Mouse (Mus musculus): ENCODE data around the gene Dock2. TPM values are rescaled to one million over a fixed set of nuclear protein-coding genes. Genes with fewer than 3 reads are reported as not detected.
A peak's percentile ranks its signal among the peaks of the same experiment; 100 is the strongest.

Gene Dock2
- total and polyA plus RNA-seq, 3 experiments = 79.6 to 151 (median 133) TPM

DNA sequence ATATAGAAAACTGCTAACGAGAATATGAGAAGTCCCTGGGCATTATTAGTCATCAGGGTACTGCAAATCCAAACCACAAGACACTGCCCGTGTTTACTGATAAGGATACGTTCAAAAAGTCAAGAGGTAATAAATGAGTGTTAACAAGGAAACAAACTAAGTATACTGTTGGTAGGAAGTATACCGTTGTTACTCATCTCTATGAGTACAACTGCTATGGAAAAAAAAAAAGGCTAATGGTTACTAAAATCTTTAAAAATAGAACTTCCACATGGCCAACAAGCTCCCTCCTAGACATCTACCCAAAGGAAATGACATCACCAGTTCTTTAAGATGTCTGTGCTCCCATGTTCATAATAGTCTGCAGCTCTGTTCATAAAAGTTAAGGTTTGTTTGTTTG lies 46.5 kb downstream of the Dock2 start (continued):
- no peak for TF ChIP-seq BHLHE40 (IDR thresholded peaks at IDR 0.05; ENCODE audit: low read depth, low read length)
- TF ChIP-seq ZNF384 (IDR thresholded peaks at IDR 0.05; ENCODE audit: low read depth, low read length) = peak; percentile 88
- TF ChIP-seq TCF12 (IDR thresholded peaks at IDR 0.05; ENCODE audit: low read depth, low read length) = no peak; the same call in 1 of the 2 replicates
- peak; percentile 87 for TF ChIP-seq EP300 (IDR thresholded peaks at IDR 0.05; ENCODE audit: low read length)
- TF ChIP-seq NRF1 (IDR thresholded peaks at IDR 0.05; ENCODE audit: low read depth, low read length) = no peak

DNA sequence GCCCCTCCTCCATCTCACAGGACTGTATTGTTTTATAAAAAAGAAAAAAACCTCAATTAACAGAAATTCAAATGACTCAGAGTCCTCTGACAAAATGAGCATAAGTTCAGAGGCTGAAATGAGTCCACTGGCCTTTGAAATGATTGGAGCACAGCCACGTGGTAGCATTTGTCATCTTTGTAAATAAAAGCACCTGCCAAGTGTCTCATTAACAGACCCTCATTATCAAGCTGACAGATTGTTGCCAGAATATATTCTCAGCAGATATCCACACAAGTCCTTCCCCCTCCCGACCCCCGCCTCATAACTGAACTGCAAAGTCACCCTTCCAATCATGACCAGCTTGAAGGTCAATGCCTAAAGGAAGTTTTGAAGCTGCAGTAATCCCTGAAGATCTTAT lies 49.7 kb downstream of the Dock2 start:
- Histone ChIP-seq H3K4me1 (ENCODE audit: control insufficient read depth in 1 of 2, insufficient read depth in 2 of 2) (peaks cover 15 to 97% of the 10 kb centered on the region in 2 experiments), H3K9ac (ENCODE audit: insufficient read depth, low read depth) (no peak overlapping the region), H3K36me3 (replicated peaks in 1 of 2; ENCODE audit: control insufficient read depth in 1 of 2, insufficient read depth in 1 of 2, low read length in 1 of 2) (peaks cover 45 to 76% of the 10 kb centered on the region in 2 experiments), H3K27ac (ENCODE audit: insufficient read depth, low read depth) (no peak overlapping the region), H3K4me2 (ENCODE audit: insufficient read depth, low read depth, poor library complexity, severe bottlenecking) (no peak overlapping the region), H3K27me3 (replicated peaks) (no peaks in the 10 kb centered on the region), H3K4me3 (replicated peaks in 1 of 3; ENCODE audit: low read depth in 2 of 3, low read length in 2 of 3, poor library complexity in 1 of 3) (no peak overlapping the region), H3K79me2 (replicated peaks; ENCODE audit: control insufficient read depth, extremely low read depth, insufficient read depth, poor library complexity, severe bottlenecking) (peaks cover 71% of the 10 kb centered on the region), H3K9me3 (replicated peaks; ENCODE audit: low read length) (no peaks in the 10 kb centered on the region)
- TF ChIP-seq NRF1 (IDR thresholded peaks at IDR 0.05; ENCODE audit: low read depth, low read length) (no peak), ZNF384 (IDR thresholded peaks at IDR 0.05; ENCODE audit: low read depth, low read length) (no peak), USF1 (IDR thresholded peaks at IDR 0.05; ENCODE audit: low read depth, low read length) (no peak), IRF4 (IDR thresholded peaks at IDR 0.05; ENCODE audit: low read depth, low read length) (no peak), TCF12 (IDR thresholded peaks at IDR 0.05; ENCODE audit: low read depth, low read length) (no peak), POLR2AphosphoS2 (IDR thresholded peaks at IDR 0.05; ENCODE audit: low read depth, low read length) (no peak), ZKSCAN1 (IDR thresholded peaks at IDR 0.05; ENCODE audit: borderline replicate concordance, low read depth, low read length) (no peak), MAFK (IDR thresholded peaks at IDR 0.05; ENCODE audit: insufficient replicate concordance, low read length) (no peak), TBP (conservative IDR thresholded peaks at IDR 0.05; ENCODE audit: low read depth, low read length) (no peak), CTCF (conservative IDR thresholded peaks at IDR 0.05 in 1 of 2, IDR thresholded peaks at IDR 0.05 in 1 of 2; ENCODE audit: low read depth in 2 of 2, low read length in 2 of 2) (no peak), JUN (IDR thresholded peaks at IDR 0.05; ENCODE audit: insufficient read depth, low read depth, low read length) (no peak)
- no peak for DNase-seq (ENCODE audit: extremely low read depth)
- in situ Hi-C loops (cut with MboI; ENCODE audit: low pct_ligation_motif_present, low pct_unique_long_range_greater_than_20kb, low sequenced_read_pairs) = no loop called here
- dilution Hi-C loops (cut with MboI; ENCODE audit: extremely low pct_ligation_motif_present, extremely low pct_unique_long_range_greater_than_20kb, low sequenced_read_pairs) = no loop called here

DNA sequence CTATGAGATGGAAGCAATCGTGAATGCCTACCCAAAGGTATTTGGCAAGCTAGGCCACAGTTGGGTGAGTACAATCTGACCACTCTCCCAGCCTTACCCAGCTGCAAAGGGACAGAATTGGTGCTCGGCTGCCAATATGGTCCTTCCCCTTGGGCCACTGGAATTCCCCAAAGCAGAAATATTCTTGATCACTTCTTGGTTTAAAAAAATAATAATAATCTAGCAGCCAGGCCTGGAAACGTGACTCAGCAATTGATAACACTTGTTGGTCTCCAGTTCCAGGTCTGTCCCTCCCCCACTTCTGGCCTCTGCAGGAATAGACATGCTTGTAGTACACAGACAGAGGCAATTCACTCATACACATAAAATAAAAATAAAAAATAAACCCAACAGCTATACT lies 56.2 kb downstream of the Dock2 start:
- peak overlapping the region in 1 of 3 experiments; percentile 10 for H3K4me3 ChIP-seq (replicated peaks in 1 of 3; ENCODE audit: low read depth in 2 of 3, low read length in 2 of 3, poor library complexity in 1 of 3)
- H3K27ac ChIP-seq (ENCODE audit: insufficient read depth, low read depth) = peak overlapping the region; percentile 70
- H3K4me1 ChIP-seq (ENCODE audit: control insufficient read depth in 1 of 2, insufficient read depth in 2 of 2) = peaks cover 20 to 72% of the 10 kb centered on the region in 2 experiments
- no peak overlapping the region for H3K9ac ChIP-seq (ENCODE audit: insufficient read depth, low read depth)
- dilution Hi-C loops (cut with MboI; ENCODE audit: extremely low pct_ligation_motif_present, extremely low pct_unique_long_range_greater_than_20kb, low sequenced_read_pairs) (no loop called here), in situ Hi-C loops (cut with MboI; ENCODE audit: low pct_ligation_motif_present, low pct_unique_long_range_greater_than_20kb, low sequenced_read_pairs) (loop anchor here (5.0 kb wide), 1 partner anchor 45 kb away; no protein-coding TSS in a partner anchor)
- H3K36me3 ChIP-seq (replicated peaks in 1 of 2; ENCODE audit: control insufficient read depth in 1 of 2, insufficient read depth in 1 of 2, low read length in 1 of 2) = peaks cover 84 to 97% of the 10 kb centered on the region in 2 experiments
- peaks cover 20% of the 10 kb centered on the region for H3K79me2 ChIP-seq (replicated peaks; ENCODE audit: control insufficient read depth, extremely low read depth, insufficient read depth, poor library complexity, severe bottlenecking)
- peak; percentile 68 for DNase-seq (ENCODE audit: extremely low read depth)
- H3K4me2 ChIP-seq (ENCODE audit: insufficient read depth, low read depth, poor library complexity, severe bottlenecking) = peak overlapping the region; percentile 14; the same call in 1 of the 2 replicates
- H3K9me3 ChIP-seq (replicated peaks; ENCODE audit: low read length) = no peaks in the 10 kb centered on the region
- 0 out of 2 replicates have a peak, but pooled peaks have one; percentile 6 for TF ChIP-seq MAZ (IDR thresholded peaks at IDR 0.05; ENCODE audit: low read depth, low read length)
- TF ChIP-seq MEF2A (IDR thresholded peaks at IDR 0.05; ENCODE audit: borderline replicate concordance, low read depth, low read length) = peak; percentile 56
- peak; percentile 50 for TF ChIP-seq ETS1 (conservative IDR thresholded peaks at IDR 0.05; ENCODE audit: low read depth, low read length)
- TF ChIP-seq IRF4 (IDR thresholded peaks at IDR 0.05; ENCODE audit: low read depth, low read length) = peak; percentile 51; the same call in 1 of the 2 replicates
- peak; percentile 47; the same call in 1 of the 2 replicates for TF ChIP-seq ZNF384 (IDR thresholded peaks at IDR 0.05; ENCODE audit: low read depth, low read length)
- no peak for TF ChIP-seq CHD2 (IDR thresholded peaks at IDR 0.05; ENCODE audit: low read length)
- 0 out of 2 replicates have a peak, but pooled peaks have one; percentile 6 for TF ChIP-seq SIN3A (IDR thresholded peaks at IDR 0.05; ENCODE audit: low read length)
- no peak for TF ChIP-seq MXI1 (IDR thresholded peaks at IDR 0.05; ENCODE audit: low read depth, low read length)
- TF ChIP-seq BHLHE40 (IDR thresholded peaks at IDR 0.05; ENCODE audit: low read depth, low read length) = peak; percentile 76
- no peak for TF ChIP-seq CHD1 (IDR thresholded peaks at IDR 0.05; ENCODE audit: low read depth, low read length)
- TF ChIP-seq MAFK (IDR thresholded peaks at IDR 0.05; ENCODE audit: insufficient replicate concordance, low read length) = peak; percentile 78; the same call in 1 of the 2 replicates
- peak; percentile 41; the same call in 1 of the 2 replicates for TF ChIP-seq TCF12 (IDR thresholded peaks at IDR 0.05; ENCODE audit: low read depth, low read length)
- no peaks in the 10 kb centered on the region for H3K27me3 ChIP-seq (replicated peaks)
